Mouse (Mus musculus): ENCODE results near the gene Dnah8. TPM values are rescaled to one million over a fixed set of nuclear protein-coding genes. Genes with fewer than 3 reads are reported as not detected.
A peak's percentile ranks its signal among the peaks of the same experiment; 100 is the strongest.

The Dnah8 gene
- polyA plus RNA-seq, 1 experiment: not detected

GRCm38 (mm10) chr17:30602175-30602574 is 22.0 kb upstream of the Dnah8 start:
- H3K4me3 ChIP-seq (ENCODE audit: insufficient read depth, low read depth, low read length): no peak overlapping the region
- H3K4me1 ChIP-seq (ENCODE audit: control insufficient read depth, insufficient read depth, insufficient read length, low read length): no peaks in the 10 kb centered on the region
- no peak overlapping the region for H3K27ac ChIP-seq (replicated peaks; ENCODE audit: low read depth, low read length)

GRCm38 (mm10) chr17:30604296-30604695 is 19.9 kb upstream of the Dnah8 start:
- H3K4me1 ChIP-seq (ENCODE audit: control insufficient read depth, insufficient read depth, insufficient read length, low read length): peaks cover 4% of the 10 kb centered on the region; the same call in 1 of the 2 replicates
- no peak overlapping the region for H3K27ac ChIP-seq (replicated peaks; ENCODE audit: low read depth, low read length)
- H3K4me3 ChIP-seq (ENCODE audit: insufficient read depth, low read depth, low read length): no peak overlapping the region

- no peak overlapping the region for H3K27ac ChIP-seq (replicated peaks; ENCODE audit: low read depth, low read length)
- peaks cover 4% of the 10 kb centered on the region; the same call in 1 of the 2 replicates for H3K4me1 ChIP-seq (ENCODE audit: control insufficient read depth, insufficient read depth, insufficient read length, low read length)
- H3K4me3 ChIP-seq (ENCODE audit: insufficient read depth, low read depth, low read length): no peak overlapping the region
These were observed 19.2 kb upstream of the Dnah8 start for GRCm38 (mm10) chr17:30605001-30605400.

GRCm38 (mm10) chr17:30606206-30606605 is 17.9 kb upstream of the Dnah8 start:
- no peak overlapping the region for H3K4me3 ChIP-seq (ENCODE audit: insufficient read depth, low read depth, low read length)

GRCm38 (mm10) chr17:30606634-30607081 is 17.5 kb upstream of the Dnah8 start:
- Histone ChIP-seq H3K27ac (replicated peaks; ENCODE audit: low read depth, low read length) (no peak overlapping the region), H3K4me3 (ENCODE audit: insufficient read depth, low read depth, low read length) (no peak overlapping the region), H3K4me1 (ENCODE audit: control insufficient read depth, insufficient read depth, insufficient read length, low read length) (peaks cover 9% of the 10 kb centered on the region; the same call in 1 of the 2 replicates)

More at GRCm38 (mm10) chr17:30606206-30606605, 17.9 kb upstream of the Dnah8 start:
- no peak overlapping the region for H3K27ac ChIP-seq (replicated peaks; ENCODE audit: low read depth, low read length)
- H3K4me1 ChIP-seq (ENCODE audit: control insufficient read depth, insufficient read depth, insufficient read length, low read length): peaks cover 5% of the 10 kb centered on the region; the same call in 1 of the 2 replicates

- H3K27ac ChIP-seq (replicated peaks; ENCODE audit: low read depth, low read length): no peak overlapping the region
- peaks cover 9% of the 10 kb centered on the region; the same call in 1 of the 2 replicates for H3K4me1 ChIP-seq (ENCODE audit: control insufficient read depth, insufficient read depth, insufficient read length, low read length)
- H3K4me3 ChIP-seq (ENCODE audit: insufficient read depth, low read depth, low read length): no peak overlapping the region
These were observed 16.8 kb upstream of the Dnah8 start for GRCm38 (mm10) chr17:30607330-30607729.

DNA sequence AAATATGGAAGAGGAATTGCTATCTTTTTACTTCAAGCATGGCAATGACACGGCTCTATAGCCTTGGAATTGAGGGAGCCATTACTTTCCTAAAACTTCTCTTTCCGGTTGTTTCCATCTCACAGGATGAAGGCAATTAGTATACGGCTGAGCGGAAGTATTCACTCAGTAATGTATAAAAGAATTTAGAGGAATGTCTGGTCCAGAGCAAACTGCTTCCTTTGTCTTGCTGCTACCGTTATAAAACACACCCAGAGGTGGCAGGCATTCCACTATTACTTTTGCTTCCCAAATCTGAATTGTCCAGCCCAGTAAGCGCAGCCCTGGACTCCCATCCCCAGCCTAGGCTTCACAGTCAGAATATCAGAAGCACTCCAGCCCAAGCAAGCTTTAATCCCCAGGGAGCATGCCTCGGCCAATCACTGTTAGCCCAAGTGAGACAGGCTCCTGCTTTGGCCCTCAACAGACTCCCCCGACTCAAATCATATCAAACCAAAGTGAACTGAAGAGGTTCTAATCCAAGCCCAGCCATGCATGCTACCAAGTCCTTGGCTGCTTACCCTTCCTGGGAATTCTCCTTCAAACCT is 16.2 kb upstream of the Dnah8 start:
- H3K4me1 ChIP-seq (ENCODE audit: control insufficient read depth, insufficient read depth, insufficient read length, low read length): peaks cover 9% of the 10 kb centered on the region; the same call in 1 of the 2 replicates
- no peak overlapping the region for H3K27ac ChIP-seq (replicated peaks; ENCODE audit: low read depth, low read length)

DNA sequence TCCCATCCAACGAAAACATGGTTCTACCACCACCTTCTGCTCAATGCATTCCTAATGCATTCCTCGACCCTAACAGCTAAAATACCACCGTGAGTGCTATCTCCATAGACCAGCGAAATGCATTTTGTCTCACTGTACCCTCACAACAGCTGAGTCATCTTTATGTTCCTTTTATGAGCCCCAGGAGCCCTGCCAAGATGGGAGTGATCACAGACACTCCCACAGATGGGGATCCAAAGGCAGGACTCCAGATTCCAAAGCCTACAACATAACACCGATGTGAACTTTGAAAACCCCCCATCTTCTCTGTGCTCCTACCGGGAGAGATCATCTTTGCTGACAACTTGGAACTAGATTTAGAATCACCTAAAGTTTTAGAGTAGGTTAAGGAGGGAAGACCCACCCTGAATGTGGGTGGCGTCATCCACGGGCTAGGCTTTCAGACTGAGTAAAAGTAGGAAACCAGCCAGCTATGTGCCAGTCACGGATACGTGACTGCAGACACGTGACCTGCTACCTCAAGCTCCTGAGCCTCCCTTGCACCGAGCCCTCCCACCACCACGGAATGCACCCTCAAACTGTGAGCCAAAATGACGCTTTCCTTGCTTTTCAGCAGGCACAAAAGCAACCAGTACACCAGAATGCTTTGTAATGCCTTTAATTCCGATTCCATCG is 14.7 kb upstream of the Dnah8 start:
- Histone ChIP-seq H3K27ac (replicated peaks; ENCODE audit: low read depth, low read length) (no peak overlapping the region), H3K4me3 (ENCODE audit: insufficient read depth, low read depth, low read length) (no peak overlapping the region), H3K4me1 (ENCODE audit: control insufficient read depth, insufficient read depth, insufficient read length, low read length) (peaks cover 9% of the 10 kb centered on the region; the same call in 1 of the 2 replicates)

More for the DNA sequence above, 16.2 kb upstream of the Dnah8 start:
- no peak overlapping the region for H3K4me3 ChIP-seq (ENCODE audit: insufficient read depth, low read depth, low read length)

DNA sequence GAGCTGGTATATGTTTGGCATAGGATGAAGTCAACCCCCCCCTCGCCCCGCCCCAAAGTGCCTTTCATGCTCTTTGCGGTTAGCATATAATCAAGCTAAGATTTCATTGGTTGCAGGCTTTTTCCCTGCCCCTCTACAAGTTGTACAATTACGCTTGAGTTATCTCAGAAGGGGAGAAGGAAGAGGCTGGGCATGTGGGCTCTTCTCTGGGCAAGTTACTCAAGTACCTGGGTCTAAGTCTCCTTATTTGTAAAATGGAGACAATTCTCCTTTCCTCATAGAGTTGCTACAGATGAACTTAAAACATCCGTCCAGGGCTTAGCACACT is 14.2 kb upstream of the Dnah8 start:
- H3K27ac ChIP-seq (replicated peaks; ENCODE audit: low read depth, low read length): no peak overlapping the region
- H3K4me3 ChIP-seq (ENCODE audit: insufficient read depth, low read depth, low read length): no peak overlapping the region

DNA sequence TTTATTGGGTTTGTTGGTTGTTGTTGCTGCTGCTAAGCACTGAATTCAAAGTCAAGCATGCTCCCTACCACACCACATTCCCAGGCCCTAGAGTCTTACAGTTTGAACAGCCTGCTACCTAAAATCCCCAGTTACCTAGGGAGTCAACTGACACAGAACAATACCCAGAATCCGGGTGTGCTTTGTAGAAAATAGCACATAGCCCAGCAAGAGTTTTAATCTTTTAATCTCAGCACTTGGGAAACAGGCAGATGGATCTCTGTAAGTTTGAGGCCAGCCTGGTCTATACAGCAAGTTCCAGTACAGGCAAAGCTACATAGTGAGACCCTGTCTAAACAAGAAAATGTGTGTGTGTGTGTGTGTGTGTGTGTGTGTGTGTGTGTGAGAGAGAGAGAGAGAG is 13.4 kb upstream of the Dnah8 start:
- Histone ChIP-seq H3K4me1 (ENCODE audit: control insufficient read depth, insufficient read depth, insufficient read length, low read length) (peaks cover 9% of the 10 kb centered on the region; the same call in 1 of the 2 replicates), H3K4me3 (ENCODE audit: insufficient read depth, low read depth, low read length) (no peak overlapping the region), H3K27ac (replicated peaks; ENCODE audit: low read depth, low read length) (no peak overlapping the region)

More for the DNA sequence above, 14.2 kb upstream of the Dnah8 start:
- H3K4me1 ChIP-seq (ENCODE audit: control insufficient read depth, insufficient read depth, insufficient read length, low read length): peaks cover 9% of the 10 kb centered on the region; the same call in 1 of the 2 replicates

DNA sequence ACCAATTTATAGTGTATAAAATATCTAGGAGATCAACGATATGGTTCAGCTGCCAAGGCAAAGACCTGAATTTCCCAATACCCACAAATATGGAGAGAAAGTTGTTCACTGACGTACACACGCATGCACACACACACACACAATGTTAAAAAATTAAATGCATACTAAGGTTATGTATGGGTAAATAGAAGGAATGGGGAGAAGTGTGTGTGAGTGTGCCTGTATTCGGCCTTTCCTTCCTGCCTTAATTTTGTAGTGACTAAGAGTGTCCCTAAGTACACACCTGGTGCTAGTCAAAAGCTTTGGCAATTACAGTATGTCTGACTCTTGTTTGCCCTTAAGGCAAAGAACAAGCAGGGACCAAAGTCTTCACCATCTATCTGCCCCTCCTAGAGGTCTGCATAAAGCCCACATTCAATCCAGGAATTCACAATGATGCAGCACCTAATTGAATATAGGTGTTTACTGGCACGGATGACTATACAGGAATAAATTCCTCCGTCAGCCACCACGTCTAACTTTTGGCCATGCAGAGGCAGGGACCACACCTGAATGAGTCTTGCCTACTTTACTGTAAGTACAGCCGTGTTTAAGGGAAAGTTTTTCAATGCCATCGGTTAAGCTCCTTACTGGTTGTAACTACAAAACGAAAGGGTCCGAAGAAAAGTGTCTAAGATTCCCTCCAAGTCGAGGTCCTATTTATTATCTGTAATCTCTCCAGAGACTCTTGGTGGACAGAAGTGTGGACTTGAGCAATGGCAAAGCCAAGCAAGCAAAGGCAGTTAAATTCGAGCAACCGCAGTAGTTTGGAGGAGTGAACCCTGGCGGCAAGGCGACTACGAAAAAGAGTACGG is 12.7 kb upstream of the Dnah8 start:
- no peak overlapping the region for H3K27ac ChIP-seq (replicated peaks; ENCODE audit: low read depth, low read length)
- H3K4me1 ChIP-seq (ENCODE audit: control insufficient read depth, insufficient read depth, insufficient read length, low read length): peaks cover 9% of the 10 kb centered on the region; the same call in 1 of the 2 replicates
- H3K4me3 ChIP-seq (ENCODE audit: insufficient read depth, low read depth, low read length): peak overlapping the region; percentile 87

DNA sequence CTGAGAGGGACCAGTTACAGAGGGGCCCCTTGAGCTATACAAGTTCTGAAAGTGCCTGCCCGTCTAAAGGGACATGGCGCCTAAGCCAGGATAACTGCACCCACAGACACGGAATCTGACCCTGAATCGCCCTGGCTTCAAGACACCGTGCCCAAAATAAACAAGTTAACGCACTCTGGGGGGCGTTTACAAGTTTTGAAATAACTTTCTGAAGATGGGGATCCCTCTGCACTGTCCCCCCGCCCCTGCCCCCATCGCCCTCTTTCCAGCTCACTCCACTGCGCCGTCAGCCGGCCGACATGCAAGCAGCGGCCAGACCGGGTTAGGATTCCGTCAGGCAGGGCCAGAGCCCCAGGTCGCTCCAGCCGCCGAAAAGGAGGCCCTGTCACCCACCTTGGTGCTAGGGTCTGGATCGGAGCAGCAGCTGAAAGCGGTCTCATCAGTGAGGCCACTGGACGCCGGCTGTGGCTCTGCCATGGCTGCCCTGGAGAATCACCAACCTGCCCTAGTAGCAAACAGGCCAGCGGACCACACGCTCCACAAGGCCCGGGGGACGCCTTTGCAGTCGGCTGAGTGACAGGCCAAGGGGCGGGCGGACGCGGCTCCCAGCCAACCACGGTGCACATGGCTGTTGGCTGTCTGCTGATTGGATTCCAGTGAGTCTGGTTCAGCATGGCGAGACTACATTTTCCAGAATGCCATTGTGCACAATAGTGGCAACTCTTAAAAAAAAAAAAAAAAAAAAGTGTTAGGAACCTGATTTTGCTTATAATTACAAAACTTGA is 11.9 kb upstream of the Dnah8 start:
- Histone ChIP-seq H3K4me1 (ENCODE audit: control insufficient read depth, insufficient read depth, insufficient read length, low read length) (peaks cover 9% of the 10 kb centered on the region; the same call in 1 of the 2 replicates), H3K4me3 (ENCODE audit: insufficient read depth, low read depth, low read length) (peak overlapping the region; percentile 87), H3K27ac (replicated peaks; ENCODE audit: low read depth, low read length) (peak overlapping the region; percentile 69)

- Histone ChIP-seq H3K4me3 (ENCODE audit: insufficient read depth, low read depth, low read length) (no peak overlapping the region), H3K27ac (replicated peaks; ENCODE audit: low read depth, low read length) (no peak overlapping the region)
These were observed 10.8 kb upstream of the Dnah8 start for GRCm38 (mm10) chr17:30613350-30613749.

GRCm38 (mm10) chr17:30616203-30616602 is 8.0 kb upstream of the Dnah8 start:
- H3K4me1 ChIP-seq (ENCODE audit: control insufficient read depth, insufficient read depth, insufficient read length, low read length): peaks cover 4% of the 10 kb centered on the region; the same call in 1 of the 2 replicates
- no peak overlapping the region for H3K27ac ChIP-seq (replicated peaks; ENCODE audit: low read depth, low read length)
- no peak overlapping the region for H3K4me3 ChIP-seq (ENCODE audit: insufficient read depth, low read depth, low read length)

More at GRCm38 (mm10) chr17:30613350-30613749, 10.8 kb upstream of the Dnah8 start:
- peaks cover 8% of the 10 kb centered on the region; the same call in 1 of the 2 replicates for H3K4me1 ChIP-seq (ENCODE audit: control insufficient read depth, insufficient read depth, insufficient read length, low read length)
